Mouse (Mus musculus) MEL (cell line): ENCODE measurements at regions not wholly inside any gene's neighbourhood (a gene's known extent, or its start where the extent isn't known, plus 50 kb on each side); places are given as distances from the start of the nearest gene placed in this dataset.

ENCODE experiments used
- CTCF ChIP-seq, 3 experiments: IDR thresholded peaks in 2 of 3; conservative IDR thresholded peaks in 1 of 3; 2 replicates each; pipeline ENCODE4 v1.5.1; 2011 to 2012; ENCODE audit warnings: low read length in 3 of 3, low read depth in 2 of 3, mild to moderate bottlenecking in 2 of 3, improper control_type of control experiment in 1 of 3, inconsistent platforms in 1 of 3, mixed read lengths in 1 of 3, moderate library complexity in 1 of 3; ENCODE audit not compliant: control insufficient read depth in 1 of 3, insufficient read depth in 1 of 3, poor library complexity in 1 of 3, severe bottlenecking in 1 of 3
- GATA1 ChIP-seq: IDR thresholded peaks from 2 replicates; pipeline ENCODE4 v1.6.1; 2011; ENCODE audit warnings: low read depth, low read length, improper control_type of control experiment
- HCFC1 ChIP-seq: IDR thresholded peaks from 2 replicates; pipeline ENCODE4 v1.6.1; 2012; ENCODE audit warnings: low read depth, mild to moderate bottlenecking, inconsistent platforms, low read length, improper control_type of control experiment, moderate library complexity
- JUND ChIP-seq: IDR thresholded peaks from 2 replicates; pipeline ENCODE4 v1.6.1; 2011; ENCODE audit warnings: low read depth, mild to moderate bottlenecking, improper control_type of control experiment, low read length
- MAFK ChIP-seq: IDR thresholded peaks from 2 replicates; pipeline ENCODE4 v1.6.1; 2011; ENCODE audit warnings: low read depth, mild to moderate bottlenecking, low read length, improper control_type of control experiment, borderline replicate concordance
- NRF1 ChIP-seq: IDR thresholded peaks from 2 replicates; pipeline ENCODE4 v1.6.1; 2014; ENCODE audit warnings: low read depth, mild to moderate bottlenecking, inconsistent platforms, low read length, improper control_type of control experiment, moderate library complexity; ENCODE audit not compliant: poor library complexity, insufficient read depth, severe bottlenecking
- POLR2A ChIP-seq, 2 experiments: IDR thresholded peaks; 2 replicates each; pipeline ENCODE4 v1.6.1; 2011 to 2012; ENCODE audit warnings: low read length in 2 of 2, mild to moderate bottlenecking in 2 of 2, control low read depth in 1 of 2, improper control_type of control experiment in 1 of 2, low read depth in 1 of 2, moderate library complexity in 1 of 2; ENCODE audit not compliant: control insufficient read depth in 1 of 2, insufficient read depth in 1 of 2, poor library complexity in 1 of 2
- TAL1 ChIP-seq: IDR thresholded peaks from 2 replicates; pipeline ENCODE4 v1.6.1; 2012; ENCODE audit warnings: mild to moderate bottlenecking, inconsistent platforms, low read length, moderate library complexity, mixed read lengths
- TBP ChIP-seq: IDR thresholded peaks from 2 replicates; pipeline ENCODE4 v1.8.0; 2011; ENCODE audit warnings: low read depth, low read length, improper control_type of control experiment

DNA sequence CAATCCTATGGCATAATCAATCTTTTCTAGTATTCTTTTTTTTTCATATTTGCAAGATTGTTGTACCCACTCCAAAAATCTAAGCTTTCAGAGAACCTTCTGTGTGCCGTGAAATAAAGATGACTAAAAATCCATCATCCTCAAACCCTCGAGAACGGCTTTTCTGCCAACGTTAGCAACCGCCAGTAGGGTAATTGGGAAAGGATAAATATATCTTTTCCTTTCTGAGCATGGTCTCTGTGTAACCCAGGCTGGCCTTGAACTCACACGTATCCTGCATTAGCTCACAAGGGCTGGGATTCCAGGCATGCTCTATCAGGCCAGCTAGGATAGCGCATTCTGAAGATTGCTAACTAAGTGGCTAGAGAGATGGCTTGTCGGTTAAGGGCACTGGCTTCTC is 117.9 kb upstream of the Sgk1 start:
- TF ChIP-seq TAL1 (no peak), NRF1 (no peak), POLR2A (IDR thresholded peaks at IDR 0.05; ENCODE audit: control insufficient read depth in 1 of 2, insufficient read depth in 1 of 2, low read depth in 1 of 2, low read length in 2 of 2, poor library complexity in 1 of 2) (no peak), GATA1 (no peak), CTCF (IDR thresholded peaks at IDR 0.05 in 2 of 3, conservative IDR thresholded peaks at IDR 0.05 in 1 of 3; ENCODE audit: control insufficient read depth in 1 of 3, insufficient read depth in 1 of 3, low read depth in 2 of 3, low read length in 3 of 3, poor library complexity in 1 of 3, severe bottlenecking in 1 of 3) (no peak), MAFK (no peak), HCFC1 (no peak), TBP (no peak), JUND (no peak)
